Mouse (Mus musculus): ENCODE measurements around the gene Hopx. TPM values are rescaled to one million over a fixed set of nuclear protein-coding genes. Genes with fewer than 3 reads are reported as not detected.
"Not testable (repeated sequence)": the region's sequence is repeated elsewhere in the genome, so short reads cannot be mapped to it uniquely, and the experiment has no call there.

Hopx gene
- polyA plus RNA-seq, 1 experiment from 2014 or later: not detected

DNA sequence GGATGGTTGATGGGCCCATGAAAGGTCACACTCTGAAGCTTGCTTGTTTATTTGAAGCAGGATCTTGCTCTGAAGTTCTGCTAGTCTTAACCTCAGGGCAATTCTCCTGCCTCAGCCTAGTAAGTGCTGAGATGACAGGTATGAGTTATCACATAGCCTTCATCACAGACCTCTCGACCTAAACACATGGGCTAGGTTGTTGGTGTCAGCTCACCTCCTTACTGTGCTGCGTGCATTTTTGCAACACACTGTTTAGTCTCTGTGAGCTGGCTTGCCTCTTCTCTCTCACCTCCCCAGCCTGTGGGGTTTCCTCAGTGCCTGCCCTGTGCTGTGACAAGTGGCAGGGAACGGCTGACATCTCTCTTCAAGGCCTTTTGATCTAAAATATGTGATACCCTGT is 1.1 kb downstream of the Hopx start:
- 63% methylated on average over 3 of the region's 3 CpGs for WGBS (ENCODE audit: insufficient replicate concordance)
- no peaks in the 10 kb centered on the region for H3K36me3 ChIP-seq
- H3K27me3 ChIP-seq (replicated peaks): peaks cover 14% of the 10 kb centered on the region
- ATAC-seq: no peak
- no peak overlapping the region for H3K9ac ChIP-seq
- no peak overlapping the region for H3K27ac ChIP-seq
- no peak overlapping the region for H3K4me2 ChIP-seq
- H3K9me3 ChIP-seq (replicated peaks): no peaks in the 10 kb centered on the region
- H3K4me1 ChIP-seq: peaks cover 2% of the 10 kb centered on the region
- no peak overlapping the region for H3K4me3 ChIP-seq

DNA sequence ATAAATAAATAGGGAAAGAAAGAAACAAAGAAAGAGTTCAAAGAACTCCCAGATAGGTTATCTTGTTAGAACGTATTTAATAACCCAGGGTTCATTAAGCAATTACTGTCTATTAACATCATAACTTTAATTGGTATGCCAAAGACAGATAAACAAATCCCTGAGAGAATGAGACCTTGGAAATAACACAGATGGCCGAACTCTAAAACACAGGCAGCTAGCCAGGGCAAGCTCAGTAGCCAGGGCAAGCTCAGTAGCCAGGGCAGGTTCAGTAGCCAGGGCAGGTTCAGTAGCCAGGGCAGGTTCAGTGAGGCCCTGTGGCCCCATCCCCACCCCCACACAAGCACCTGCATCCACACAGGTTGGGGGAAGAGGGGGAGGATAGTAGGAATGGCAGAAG is 2.9 kb downstream of the Hopx start:
- Histone ChIP-seq H3K9me3 (replicated peaks) (no peaks in the 10 kb centered on the region), H3K9ac (no peak overlapping the region), H3K4me2 (no peak overlapping the region), H3K4me1 (no peaks in the 10 kb centered on the region), H3K27me3 (replicated peaks) (peaks cover 14% of the 10 kb centered on the region), H3K4me3 (no peak overlapping the region), H3K36me3 (no peaks in the 10 kb centered on the region), H3K27ac (no peak overlapping the region)
- WGBS (ENCODE audit: insufficient replicate concordance): 71% methylated on average over 2 of the region's 2 CpGs
- no peak for ATAC-seq

DNA sequence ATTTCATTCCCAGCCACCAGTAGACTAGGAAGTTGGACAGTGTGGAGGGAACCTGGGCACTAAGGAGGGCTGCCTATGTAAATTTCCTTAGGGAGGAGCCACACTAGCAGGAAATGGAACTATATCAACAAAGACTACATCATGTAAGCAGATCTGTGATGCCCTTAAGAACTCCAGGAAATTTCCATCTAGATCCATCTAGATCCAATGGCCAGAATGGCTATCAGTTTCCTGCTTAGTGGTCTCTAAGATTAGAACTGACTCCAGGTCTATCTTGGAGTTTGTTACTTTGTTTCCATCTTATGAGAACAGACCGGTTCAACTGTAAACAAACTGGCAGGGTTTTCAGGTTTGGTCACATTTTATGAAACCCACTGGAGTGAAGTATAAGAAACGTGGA is 5.1 kb downstream of the Hopx start:
- peaks cover 7% of the 10 kb centered on the region; the same call in 1 of the 2 replicates for H3K27me3 ChIP-seq (replicated peaks)
- no peak overlapping the region for H3K4me3 ChIP-seq
- no peaks in the 10 kb centered on the region for H3K4me1 ChIP-seq
- H3K4me2 ChIP-seq: no peak overlapping the region
- WGBS (ENCODE audit: insufficient replicate concordance): 59% methylated on average over 2 of the region's 2 CpGs
- no peak overlapping the region for H3K27ac ChIP-seq
- H3K36me3 ChIP-seq: no peaks in the 10 kb centered on the region
- H3K9me3 ChIP-seq (replicated peaks): no peaks in the 10 kb centered on the region
- no peak overlapping the region for H3K9ac ChIP-seq
- no peak for ATAC-seq

DNA sequence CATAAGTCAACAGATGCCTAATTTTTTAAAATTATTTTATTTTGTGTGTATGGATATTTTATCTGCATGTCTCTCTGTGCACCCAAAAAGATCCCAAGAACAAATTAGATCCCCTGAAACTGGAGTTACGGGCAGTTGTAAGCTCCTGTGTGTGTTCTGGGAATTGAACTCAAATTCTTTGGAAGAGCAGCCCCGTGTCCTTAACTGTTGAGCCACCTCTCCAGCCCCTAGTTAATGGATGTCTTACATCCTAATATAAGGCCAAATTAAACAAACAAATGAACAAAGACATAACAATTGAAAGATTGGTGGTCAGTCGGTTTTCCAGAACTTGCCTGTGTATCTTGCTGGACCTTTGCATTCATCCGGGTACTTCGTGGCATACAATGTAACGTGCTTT is 6.1 kb downstream of the Hopx start:
- Histone ChIP-seq H3K36me3 (no peaks in the 10 kb centered on the region), H3K27me3 (replicated peaks) (0 out of 2 replicates have a peak, but pooled peaks cover 2% of the 10 kb centered on the region), H3K4me2 (no peak overlapping the region), H3K4me1 (no peaks in the 10 kb centered on the region), H3K9ac (no peak overlapping the region), H3K27ac (no peak overlapping the region), H3K9me3 (replicated peaks) (no peaks in the 10 kb centered on the region), H3K4me3 (no peak overlapping the region)
- ATAC-seq: no peak
- 82% methylated on average over 6 of the region's 6 CpGs for WGBS (ENCODE audit: insufficient replicate concordance)

DNA sequence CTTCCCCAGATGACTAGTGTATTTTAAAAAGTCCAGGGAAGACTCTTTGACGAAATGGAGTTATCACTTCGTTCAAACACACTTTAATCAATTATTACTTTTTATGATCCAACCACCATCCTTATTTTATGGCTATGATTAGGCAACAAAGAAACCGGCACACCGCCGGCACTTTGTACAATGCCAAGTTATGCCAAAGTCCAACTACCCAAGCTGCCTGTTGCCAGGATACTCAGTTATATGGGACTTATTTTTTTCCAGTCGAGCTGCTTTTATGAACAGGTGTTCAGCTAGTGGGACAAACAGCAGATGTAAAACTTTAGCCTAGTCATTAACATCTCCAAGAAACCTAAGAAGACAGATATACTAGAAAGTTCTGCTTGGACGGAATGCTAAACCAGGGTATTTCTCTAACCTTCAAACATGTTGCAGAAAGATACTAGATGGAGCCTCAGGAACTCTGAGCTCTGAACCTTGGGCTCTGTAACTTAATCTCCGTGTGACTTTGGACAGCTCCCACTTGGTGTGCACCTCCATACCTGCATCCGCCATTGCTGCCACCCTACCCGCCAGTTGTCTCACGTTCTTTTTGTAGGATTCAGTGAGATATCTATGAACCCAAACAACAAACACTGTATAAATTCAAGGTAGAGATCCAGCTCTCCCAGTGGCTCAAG is 7.6 kb downstream of the Hopx start:
- Histone ChIP-seq H3K4me1 (no peaks in the 10 kb centered on the region), H3K9ac (no peak overlapping the region), H3K27ac (no peak overlapping the region), H3K27me3 (replicated peaks) (peaks cover 9% of the 10 kb centered on the region; the same call in 1 of the 2 replicates), H3K9me3 (replicated peaks) (no peaks in the 10 kb centered on the region), H3K36me3 (no peaks in the 10 kb centered on the region), H3K4me2 (no peak overlapping the region), H3K4me3 (no peak overlapping the region)
- 73% methylated on average over 11 of the region's 11 CpGs for WGBS (ENCODE audit: insufficient replicate concordance)
- no peak for ATAC-seq

DNA sequence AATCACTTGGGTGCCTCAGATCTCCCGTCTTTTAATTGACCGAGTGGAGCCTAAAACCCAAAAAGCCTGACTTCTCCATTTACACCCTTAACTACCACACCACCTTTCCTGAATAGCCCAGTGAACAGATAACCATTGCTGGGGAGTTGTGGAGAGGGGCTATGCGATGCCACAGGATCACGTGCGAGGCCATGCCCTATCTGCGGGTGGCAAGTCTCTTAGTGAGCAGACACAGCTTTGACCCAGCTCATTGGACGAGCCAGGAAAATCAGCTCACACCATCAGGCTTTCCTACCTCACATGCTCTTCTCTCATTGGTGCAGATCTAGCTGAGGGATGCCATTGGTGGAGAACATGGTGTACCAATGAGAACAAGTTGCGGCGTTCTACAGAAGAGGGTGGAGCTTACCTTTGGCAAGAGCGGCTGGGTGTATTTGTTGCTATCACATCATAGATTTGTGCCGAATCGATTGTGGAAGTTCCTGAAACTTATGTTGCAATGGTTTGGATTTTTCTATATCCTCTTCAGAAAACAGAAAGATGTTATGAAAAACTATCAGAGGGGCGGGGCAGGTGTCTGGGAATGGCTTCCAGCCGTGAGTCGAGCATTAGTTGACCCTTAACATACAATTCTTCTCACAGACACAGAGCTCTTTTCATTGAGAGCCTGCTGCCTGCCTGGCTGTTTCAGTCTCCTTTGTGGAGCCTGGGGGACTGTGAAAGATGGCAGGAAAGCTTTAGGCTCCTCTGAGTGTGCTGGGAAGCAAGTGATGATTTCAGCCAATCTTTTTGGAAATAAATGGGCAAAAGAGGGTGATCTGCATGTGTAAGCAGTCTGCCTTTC is 12.2 kb downstream of the Hopx start:
- ATAC-seq: no peak
- no peaks in the 10 kb centered on the region for H3K9me3 ChIP-seq (replicated peaks)

DNA sequence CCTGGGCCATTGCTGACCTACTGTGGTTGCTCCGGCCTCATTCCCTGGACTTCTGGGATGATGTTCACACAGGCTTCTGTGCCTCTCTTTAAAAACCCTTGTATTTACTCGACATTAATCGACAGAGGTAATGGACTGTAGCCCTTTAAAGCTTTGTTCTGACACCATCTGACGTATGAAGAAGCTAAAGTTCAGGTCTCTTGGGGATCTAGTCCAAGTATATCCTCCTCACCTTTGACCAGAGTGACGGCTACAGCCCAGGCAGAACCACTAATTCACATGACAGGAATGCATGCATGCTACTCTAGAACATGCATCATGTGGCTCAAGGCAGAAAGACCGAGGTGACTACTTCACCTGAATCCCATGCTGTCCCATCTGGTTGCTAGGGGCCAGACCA is 14.2 kb downstream of the Hopx start:
- Histone ChIP-seq H3K4me2 (no peak overlapping the region), H3K4me1 (no peaks in the 10 kb centered on the region), H3K9me3 (replicated peaks) (no peaks in the 10 kb centered on the region), H3K36me3 (no peaks in the 10 kb centered on the region), H3K27me3 (replicated peaks) (peaks cover 28% of the 10 kb centered on the region; the same call in 1 of the 2 replicates), H3K9ac (no peak overlapping the region), H3K4me3 (no peak overlapping the region), H3K27ac (no peak overlapping the region)
- WGBS (ENCODE audit: insufficient replicate concordance): 72% methylated on average over 6 of the region's 6 CpGs
- ATAC-seq: no peak

More for the DNA sequence above, 12.2 kb downstream of the Hopx start:
- H3K9ac ChIP-seq: no peak overlapping the region
- H3K4me2 ChIP-seq: no peak overlapping the region
- H3K36me3 ChIP-seq: no peaks in the 10 kb centered on the region
- 68% methylated on average over 15 of the region's 15 CpGs for WGBS (ENCODE audit: insufficient replicate concordance)
- H3K4me3 ChIP-seq: no peak overlapping the region
- H3K4me1 ChIP-seq: no peaks in the 10 kb centered on the region
- no peak overlapping the region for H3K27ac ChIP-seq
- peaks cover 15% of the 10 kb centered on the region; the same call in 1 of the 2 replicates for H3K27me3 ChIP-seq (replicated peaks)

DNA sequence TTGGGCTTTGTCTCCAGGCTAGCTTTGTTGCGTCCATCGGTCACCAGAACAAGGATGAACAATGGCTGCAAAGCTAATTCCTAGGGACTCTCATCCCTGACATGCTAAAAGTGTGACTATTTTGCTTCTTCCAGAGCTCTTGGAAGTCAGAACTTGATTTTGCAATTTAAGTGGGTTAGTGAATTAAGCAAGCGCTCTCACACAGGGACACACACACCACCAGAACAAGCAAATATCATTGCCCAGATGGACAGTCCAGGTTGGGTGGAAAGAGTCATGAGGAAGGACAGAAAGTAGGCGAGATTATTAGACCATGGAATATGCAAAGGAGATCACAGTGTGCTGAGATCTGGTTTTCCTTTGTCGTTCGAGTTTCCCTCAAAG is 14.9 kb downstream of the Hopx start:
- Histone ChIP-seq H3K27ac (no peak overlapping the region), H3K9me3 (replicated peaks) (no peaks in the 10 kb centered on the region), H3K36me3 (no peaks in the 10 kb centered on the region), H3K4me1 (peaks cover 2% of the 10 kb centered on the region; the same call in 1 of the 2 replicates), H3K27me3 (replicated peaks) (peaks cover 35% of the 10 kb centered on the region), H3K4me3 (no peak overlapping the region), H3K9ac (no peak overlapping the region), H3K4me2 (no peak overlapping the region)
- ATAC-seq: no peak
- 72% methylated on average over 6 of the region's 6 CpGs for WGBS (ENCODE audit: insufficient replicate concordance)

DNA sequence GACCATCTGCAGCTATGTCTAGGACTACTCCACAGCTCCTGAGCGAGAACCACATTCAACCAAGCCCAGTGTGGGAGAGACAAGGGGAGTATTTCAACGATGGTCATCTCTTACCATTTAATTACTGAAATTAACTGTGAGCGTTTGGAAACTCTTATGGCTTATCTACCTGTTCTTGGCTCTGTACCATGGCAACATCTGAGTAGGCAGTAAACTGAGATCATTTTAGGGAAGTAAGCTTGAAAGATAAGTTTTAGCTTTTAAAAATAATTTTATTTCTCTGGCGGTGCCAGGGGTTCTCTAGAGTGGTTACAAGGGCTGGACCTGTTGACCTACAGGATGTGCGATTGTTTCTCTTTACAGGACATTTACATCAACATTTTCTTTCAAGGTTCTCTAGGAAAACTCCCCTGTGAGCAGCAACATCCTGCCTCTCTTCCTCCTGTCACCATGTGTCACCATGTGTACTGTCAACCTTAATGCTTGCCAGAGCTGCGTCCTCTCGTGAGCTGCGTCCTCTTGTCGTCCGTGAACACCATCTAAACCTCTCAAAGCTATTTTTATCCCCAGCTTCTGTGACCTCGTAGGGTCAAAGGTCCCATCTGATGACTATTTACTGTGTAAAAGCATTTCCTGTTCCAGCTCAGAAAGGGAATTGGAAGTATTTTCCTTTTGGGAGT is 15.5 kb downstream of the Hopx start:
- no peaks in the 10 kb centered on the region for H3K9me3 ChIP-seq (replicated peaks)
- no peak for ATAC-seq
- WGBS (ENCODE audit: insufficient replicate concordance): 38% methylated on average over 11 of the region's 11 CpGs

DNA sequence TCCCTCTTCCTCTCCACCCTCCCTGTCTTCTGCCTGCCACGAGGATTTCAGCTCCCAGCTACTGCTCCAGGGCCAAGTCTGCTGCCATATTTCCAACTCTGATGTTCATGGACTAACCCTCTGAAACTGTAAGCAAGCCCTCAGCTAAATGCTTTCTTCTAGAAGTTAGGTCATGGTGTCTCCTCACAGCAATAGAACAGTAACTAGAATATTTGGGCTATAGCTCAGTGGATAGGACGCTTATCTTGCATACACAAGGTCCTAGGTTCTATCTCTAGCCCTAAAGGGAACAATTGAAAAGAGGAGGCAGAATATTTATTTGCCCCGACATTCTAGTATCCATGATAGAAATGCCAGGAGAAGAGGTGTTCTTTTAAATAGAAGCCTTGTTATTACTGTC is 16.0 kb downstream of the Hopx start:
- no peak overlapping the region for H3K9ac ChIP-seq
- no peaks in the 10 kb centered on the region for H3K36me3 ChIP-seq
- 68% methylated on average over 3 of the region's 3 CpGs for WGBS (ENCODE audit: insufficient replicate concordance)
- H3K9me3 ChIP-seq (replicated peaks): no peaks in the 10 kb centered on the region
- peaks cover 12% of the 10 kb centered on the region; the same call in 1 of the 2 replicates for H3K4me1 ChIP-seq
- H3K27ac ChIP-seq: no peak overlapping the region
- ATAC-seq: no peak
- H3K4me2 ChIP-seq: no peak overlapping the region
- H3K4me3 ChIP-seq: no peak overlapping the region
- H3K27me3 ChIP-seq (replicated peaks): peaks cover 46% of the 10 kb centered on the region

More for the DNA sequence above, 15.5 kb downstream of the Hopx start:
- peaks cover 7% of the 10 kb centered on the region; the same call in 1 of the 2 replicates for H3K4me1 ChIP-seq
- H3K4me3 ChIP-seq: no peak overlapping the region
- H3K4me2 ChIP-seq: no peak overlapping the region
- H3K36me3 ChIP-seq: no peaks in the 10 kb centered on the region
- no peak overlapping the region for H3K27ac ChIP-seq
- peaks cover 40% of the 10 kb centered on the region for H3K27me3 ChIP-seq (replicated peaks)
- H3K9ac ChIP-seq: no peak overlapping the region

DNA sequence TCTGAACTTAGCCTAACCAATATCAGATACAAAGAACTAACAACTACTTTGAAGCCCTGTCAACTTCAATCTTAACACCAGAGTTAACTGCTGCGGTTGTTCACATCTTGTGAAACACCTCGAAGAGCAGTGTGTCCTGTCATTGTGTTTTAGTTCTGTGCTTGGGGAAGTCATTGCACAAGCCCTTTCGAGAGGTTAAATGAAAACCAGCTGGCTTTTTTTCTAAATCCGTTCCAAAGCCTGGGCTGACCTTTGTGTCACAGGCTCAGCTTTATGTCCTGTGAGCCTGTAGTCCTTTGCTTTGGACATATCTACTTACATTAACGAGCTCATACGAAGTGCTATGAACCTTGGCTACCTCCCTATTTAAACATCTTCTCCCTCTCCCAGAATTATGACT is 17.2 kb downstream of the Hopx start:
- no peak overlapping the region for H3K27ac ChIP-seq
- H3K27me3 ChIP-seq (replicated peaks): peaks cover 52% of the 10 kb centered on the region

DNA sequence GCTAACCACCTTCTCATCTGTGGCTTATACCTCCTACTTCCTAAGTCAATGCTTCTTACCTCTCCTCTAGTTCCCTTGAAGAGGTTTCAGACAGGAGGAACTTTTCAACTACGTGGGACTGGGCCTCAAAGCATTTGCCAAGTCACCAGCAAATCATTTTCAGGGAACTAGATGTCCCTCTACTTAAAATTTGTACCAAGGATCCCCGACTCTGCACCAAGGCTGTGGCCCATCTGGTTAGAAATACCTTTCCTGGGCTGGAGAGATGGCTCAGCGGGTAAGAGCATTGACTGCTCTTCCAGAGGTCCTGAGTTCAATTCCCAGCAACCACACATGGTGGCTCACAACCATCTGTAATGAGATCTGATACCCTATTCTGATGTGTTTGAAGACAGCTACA is 18.7 kb downstream of the Hopx start:
- not testable (repeated sequence) for H3K9ac ChIP-seq; H3K36me3 ChIP-seq; ATAC-seq; H3K9me3 ChIP-seq (replicated peaks); H3K4me3 ChIP-seq; H3K27ac ChIP-seq; H3K4me2 ChIP-seq
- H3K4me1 ChIP-seq: peaks cover 12% of the 10 kb centered on the region
- peaks cover 53% of the 10 kb centered on the region for H3K27me3 ChIP-seq (replicated peaks)
- WGBS (ENCODE audit: insufficient replicate concordance): 58% methylated on average over 3 of the region's 3 CpGs

More for the DNA sequence above, 17.2 kb downstream of the Hopx start:
- no peak overlapping the region for H3K4me2 ChIP-seq
- H3K9ac ChIP-seq: no peak overlapping the region
- peaks cover 12% of the 10 kb centered on the region for H3K4me1 ChIP-seq
- no peak for ATAC-seq
- H3K9me3 ChIP-seq (replicated peaks): no peaks in the 10 kb centered on the region
- H3K4me3 ChIP-seq: no peak overlapping the region
- WGBS (ENCODE audit: insufficient replicate concordance): 48% methylated on average over 6 of the region's 6 CpGs
- H3K36me3 ChIP-seq: no peaks in the 10 kb centered on the region
